Mouse (Mus musculus): ENCODE data around the gene Asmt. TPM values are rescaled to one million over a fixed set of nuclear protein-coding genes. Genes with fewer than 3 reads are reported as not detected.

The Asmt gene
- polyA plus RNA-seq (2014; fragmentation: Nextera tagmentation; extraction: Ambion mirVana): not detected in 2 replicates

DNA sequence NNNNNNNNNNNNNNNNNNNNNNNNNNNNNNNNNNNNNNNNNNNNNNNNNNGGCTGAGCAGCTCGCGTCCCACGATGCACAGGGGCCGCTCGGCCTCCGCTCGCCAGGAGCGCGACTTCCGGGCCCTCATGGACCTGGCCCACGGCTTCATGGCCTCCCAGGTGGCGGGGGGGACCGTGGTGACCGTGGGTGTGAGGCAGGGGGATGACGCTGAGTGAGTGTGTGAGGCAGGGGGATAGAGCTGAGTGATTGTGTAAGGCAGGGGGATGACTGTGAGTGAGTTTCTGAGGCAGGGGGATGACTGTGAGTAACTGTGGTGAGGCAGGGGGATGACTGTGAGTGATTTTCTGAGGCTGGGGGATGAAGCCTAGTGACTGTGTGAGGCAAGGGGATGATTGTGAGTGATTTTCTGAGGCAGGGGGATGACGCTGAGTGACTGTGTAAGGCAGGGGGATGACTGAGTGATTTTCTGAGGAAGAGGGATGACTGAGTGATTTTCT, at the start of gene Asmt:
Gene Asmt (plus strand): TSS at position 51 of the 499 bp plus-strand sequence.
- no peak within 1 kb of the TSS for H3K4me2 ChIP-seq (ENCODE audit: low read length)
- no peaks in the 10 kb centered on the region for H3K27me3 ChIP-seq (ENCODE audit: control insufficient read depth, insufficient read depth, low read length)
- H3K9ac ChIP-seq (ENCODE audit: low read length): no peak within 1 kb of the TSS
- no peaks in the 10 kb centered on the region for H3K36me3 ChIP-seq (ENCODE audit: control insufficient read depth, insufficient read depth, low read length)
- H3K4me3 ChIP-seq (ENCODE audit: control insufficient read depth in 1 of 2, insufficient read depth in 1 of 2, low read depth in 1 of 2, low read length in 2 of 2): no peak within 1 kb of the TSS
- no peaks in the 10 kb centered on the region for H3K4me1 ChIP-seq (ENCODE audit: control insufficient read depth in 2 of 2, insufficient read depth in 2 of 2, low read length in 2 of 2)
- H3K9me3 ChIP-seq (ENCODE audit: control insufficient read depth, low read length): peaks cover 50% of the 10 kb centered on the region
- peak; percentile 53; the same call in 1 of the 2 replicates for ATAC-seq (ENCODE audit: insufficient number of reproducible peaks, insufficient read depth, low FRiP score, low read depth)
- 91% methylated on average over 11 of the region's 16 CpGs for WGBS
- no peak within 1 kb of the TSS for H3K27ac ChIP-seq (replicated peaks in 1 of 2; ENCODE audit: control insufficient read depth in 1 of 2, insufficient read depth in 1 of 2, low read depth in 2 of 2, low read length in 2 of 2)

DNA sequence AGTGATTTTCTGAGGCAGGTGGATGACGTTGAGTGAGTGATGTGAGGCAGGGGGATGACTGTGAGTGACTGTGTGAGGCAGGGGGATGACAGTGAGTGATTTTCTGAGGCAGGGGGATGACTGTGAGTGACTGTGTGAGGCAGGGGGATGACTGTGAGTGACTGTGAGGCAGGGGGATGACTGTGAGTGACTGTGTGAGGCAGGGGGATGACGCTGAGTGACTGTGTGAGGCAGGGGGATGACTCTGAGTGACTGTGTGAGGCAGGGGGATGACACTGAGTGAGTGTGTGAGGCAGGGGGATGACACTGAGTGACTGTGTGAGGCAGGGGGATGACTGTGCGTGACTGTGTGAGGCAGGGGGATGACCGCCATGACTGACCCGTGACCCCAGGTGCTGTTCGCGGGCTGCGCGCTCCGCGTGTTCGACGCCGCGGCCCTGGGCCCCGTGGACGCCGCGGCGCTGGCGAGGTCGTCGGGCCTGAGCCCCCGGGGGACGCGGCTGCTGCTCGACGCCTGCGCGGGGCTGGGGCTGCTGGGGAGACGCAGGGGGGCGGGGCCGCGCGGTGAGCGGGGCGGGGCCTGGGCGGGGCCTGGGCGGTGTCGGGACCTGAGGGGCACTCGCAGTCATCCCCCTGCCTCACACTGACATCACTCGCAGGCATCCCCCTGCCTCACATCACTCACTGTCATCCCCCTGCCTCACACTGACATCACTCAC, 948 bp downstream of the Asmt start:
- H3K4me3 ChIP-seq (ENCODE audit: control insufficient read depth in 1 of 2, insufficient read depth in 1 of 2, low read depth in 1 of 2, low read length in 2 of 2): no peak overlapping the region
- WGBS: 75% methylated on average over 34 of the region's 42 CpGs
- H3K27ac ChIP-seq (replicated peaks in 1 of 2; ENCODE audit: control insufficient read depth in 1 of 2, insufficient read depth in 1 of 2, low read depth in 2 of 2, low read length in 2 of 2): no peak overlapping the region
- H3K4me1 ChIP-seq (ENCODE audit: control insufficient read depth in 2 of 2, insufficient read depth in 2 of 2, low read length in 2 of 2): no peaks in the 10 kb centered on the region
- no peak overlapping the region for H3K9ac ChIP-seq (ENCODE audit: low read length)
- peak; percentile 65; the same call in 1 of the 2 replicates for ATAC-seq (ENCODE audit: insufficient number of reproducible peaks, insufficient read depth, low FRiP score, low read depth)
- H3K9me3 ChIP-seq (ENCODE audit: control insufficient read depth, low read length): peaks cover 52% of the 10 kb centered on the region
- no peaks in the 10 kb centered on the region for H3K36me3 ChIP-seq (ENCODE audit: control insufficient read depth, insufficient read depth, low read length)
- H3K4me2 ChIP-seq (ENCODE audit: low read length): no peak overlapping the region
- H3K27me3 ChIP-seq (ENCODE audit: control insufficient read depth, insufficient read depth, low read length): no peaks in the 10 kb centered on the region

DNA sequence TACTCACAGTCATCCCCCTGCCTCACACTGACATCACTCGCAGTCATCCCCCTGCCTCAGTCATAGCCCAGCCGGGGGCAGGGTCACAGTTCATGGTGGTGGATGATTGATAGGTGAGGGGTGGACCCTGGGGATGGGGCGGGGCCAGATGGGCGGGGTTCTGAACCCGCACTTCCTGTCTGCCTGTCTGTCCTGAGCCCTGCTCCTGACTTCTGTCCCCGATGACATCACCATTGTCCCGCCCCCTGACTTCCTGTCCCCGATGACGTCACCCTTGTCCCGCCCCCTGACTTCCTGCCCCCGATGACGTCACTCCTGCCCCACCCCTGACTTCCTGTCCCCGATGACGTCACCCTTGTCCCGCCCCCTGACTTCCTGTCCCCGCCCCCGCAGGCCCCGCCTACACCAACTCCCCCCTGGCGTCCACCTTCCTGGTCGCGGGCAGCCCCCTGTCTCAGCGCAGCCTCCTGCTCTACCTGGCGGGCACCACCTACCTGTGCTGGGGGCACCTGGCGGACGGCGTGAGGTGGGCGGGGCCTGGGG, 1.9 kb downstream of the Asmt start:
- no peaks in the 10 kb centered on the region for H3K27me3 ChIP-seq (ENCODE audit: control insufficient read depth, insufficient read depth, low read length)
- no peaks in the 10 kb centered on the region for H3K36me3 ChIP-seq (ENCODE audit: control insufficient read depth, insufficient read depth, low read length)
- no peak overlapping the region for H3K27ac ChIP-seq (replicated peaks in 1 of 2; ENCODE audit: control insufficient read depth in 1 of 2, insufficient read depth in 1 of 2, low read depth in 2 of 2, low read length in 2 of 2)
- ATAC-seq (ENCODE audit: insufficient number of reproducible peaks, insufficient read depth, low FRiP score, low read depth): peak; percentile 58; the same call in 1 of the 2 replicates
- H3K4me1 ChIP-seq (ENCODE audit: control insufficient read depth in 2 of 2, insufficient read depth in 2 of 2, low read length in 2 of 2): no peaks in the 10 kb centered on the region
- H3K9ac ChIP-seq (ENCODE audit: low read length): no peak overlapping the region
- H3K4me3 ChIP-seq (ENCODE audit: control insufficient read depth in 1 of 2, insufficient read depth in 1 of 2, low read depth in 1 of 2, low read length in 2 of 2): no peak overlapping the region; a peak in 1 of 4 replicates
- H3K9me3 ChIP-seq (ENCODE audit: control insufficient read depth, low read length): peaks cover 52% of the 10 kb centered on the region
- no peak overlapping the region for H3K4me2 ChIP-seq (ENCODE audit: low read length)
- WGBS: 79% methylated on average over 27 of the region's 27 CpGs

DNA sequence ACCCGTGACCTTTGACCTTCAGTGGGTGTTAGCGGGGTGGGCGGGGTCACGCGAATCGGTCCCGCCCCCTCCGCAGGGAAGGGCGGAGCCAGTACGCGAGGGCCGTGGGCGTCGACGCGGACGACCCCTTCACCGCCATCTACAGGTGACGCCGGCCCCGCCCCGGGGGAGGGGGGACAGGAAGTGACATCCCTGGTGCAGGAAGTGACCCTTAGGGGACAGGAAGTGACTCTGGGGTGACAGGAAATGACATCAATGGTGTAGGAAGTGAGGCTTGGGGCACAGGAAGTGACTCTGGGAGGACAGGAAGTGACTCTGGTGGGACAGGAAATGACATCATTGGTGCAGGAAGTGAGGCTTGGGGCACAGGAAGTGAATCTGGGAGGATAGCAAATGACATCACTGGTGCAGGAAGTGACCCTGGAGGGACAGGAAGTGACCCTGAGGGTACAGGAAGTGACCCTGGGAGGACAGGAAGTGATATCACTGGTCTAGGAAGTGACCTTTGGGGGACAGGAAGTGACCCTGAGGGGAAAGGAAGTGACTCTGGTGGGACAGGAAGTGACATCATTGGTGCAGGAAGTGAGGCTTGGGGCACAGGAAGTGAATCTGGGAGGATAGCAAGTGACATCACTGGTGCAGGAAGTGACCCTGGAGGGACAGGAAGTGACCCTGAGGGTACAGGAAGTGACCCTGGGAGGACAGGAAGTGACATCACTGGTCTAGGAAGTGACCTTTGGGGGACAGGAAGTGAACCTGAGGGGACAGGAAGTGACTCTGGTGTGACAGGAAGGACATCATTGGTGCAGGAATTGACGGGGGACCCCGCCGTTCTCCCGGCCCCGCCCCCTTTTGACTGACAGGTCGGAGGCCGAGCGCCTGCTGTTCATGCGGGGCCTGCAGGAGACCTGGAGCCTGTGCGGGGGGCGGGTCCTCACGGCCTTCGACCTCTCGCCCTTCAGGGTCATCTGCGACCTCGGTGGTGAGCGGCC, 2.7 kb downstream of the Asmt start:
- 84% methylated on average over 39 of the region's 39 CpGs for WGBS
- 0 out of 2 replicates have a peak, but pooled peaks have one; percentile 27 for ATAC-seq (ENCODE audit: insufficient number of reproducible peaks, insufficient read depth, low FRiP score, low read depth)
- Histone ChIP-seq H3K27me3 (ENCODE audit: control insufficient read depth, insufficient read depth, low read length) (no peaks in the 10 kb centered on the region), H3K27ac (replicated peaks in 1 of 2; ENCODE audit: control insufficient read depth in 1 of 2, insufficient read depth in 1 of 2, low read depth in 2 of 2, low read length in 2 of 2) (no peak overlapping the region), H3K9ac (ENCODE audit: low read length) (no peak overlapping the region), H3K4me3 (ENCODE audit: control insufficient read depth in 1 of 2, insufficient read depth in 1 of 2, low read depth in 1 of 2, low read length in 2 of 2) (no peak overlapping the region; a peak in 1 of 4 replicates), H3K36me3 (ENCODE audit: control insufficient read depth, insufficient read depth, low read length) (no peaks in the 10 kb centered on the region), H3K9me3 (ENCODE audit: control insufficient read depth, low read length) (peaks cover 52% of the 10 kb centered on the region), H3K4me2 (ENCODE audit: low read length) (no peak overlapping the region), H3K4me1 (ENCODE audit: control insufficient read depth in 2 of 2, insufficient read depth in 2 of 2, low read length in 2 of 2) (no peaks in the 10 kb centered on the region)

DNA sequence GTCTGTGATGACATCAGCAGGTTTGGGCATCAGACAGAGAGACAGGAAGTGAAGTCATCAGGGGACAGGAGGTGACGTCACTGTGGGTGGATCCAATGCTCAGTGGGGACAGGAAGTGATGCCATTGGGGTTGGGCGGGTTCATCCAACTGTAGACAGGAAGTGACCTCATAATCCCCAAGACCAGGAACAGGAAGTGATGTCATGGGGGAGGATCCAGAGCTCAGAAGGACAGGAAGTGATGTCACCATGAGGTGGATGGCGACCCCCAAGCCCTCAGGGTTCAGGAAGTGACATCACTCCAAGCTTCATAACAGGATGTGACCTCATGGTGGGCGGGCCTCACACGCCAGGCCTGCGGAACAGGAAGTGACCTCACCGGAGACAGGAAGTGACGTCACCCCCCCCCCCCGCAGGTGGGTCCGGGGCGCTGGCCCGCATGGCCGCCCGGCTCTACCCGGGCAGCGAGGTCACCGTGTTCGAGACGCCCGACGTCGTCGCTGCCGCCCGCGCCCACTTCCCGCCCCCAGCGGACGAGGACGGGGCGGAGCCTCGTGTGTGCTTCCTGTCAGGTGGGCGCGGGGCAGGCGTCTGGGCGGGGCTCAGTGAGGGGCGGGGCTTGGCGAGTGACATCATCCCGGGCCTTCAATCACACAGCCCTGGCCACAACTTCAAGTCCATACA, 3.6 kb downstream of the Asmt start:
- Histone ChIP-seq H3K4me2 (ENCODE audit: low read length) (no peak overlapping the region), H3K36me3 (ENCODE audit: control insufficient read depth, insufficient read depth, low read length) (no peaks in the 10 kb centered on the region), H3K27ac (replicated peaks in 1 of 2; ENCODE audit: control insufficient read depth in 1 of 2, insufficient read depth in 1 of 2, low read depth in 2 of 2, low read length in 2 of 2) (no peak overlapping the region), H3K4me1 (ENCODE audit: control insufficient read depth in 2 of 2, insufficient read depth in 2 of 2, low read length in 2 of 2) (no peaks in the 10 kb centered on the region), H3K4me3 (ENCODE audit: control insufficient read depth in 1 of 2, insufficient read depth in 1 of 2, low read depth in 1 of 2, low read length in 2 of 2) (no peak overlapping the region), H3K27me3 (ENCODE audit: control insufficient read depth, insufficient read depth, low read length) (no peaks in the 10 kb centered on the region), H3K9me3 (ENCODE audit: control insufficient read depth, low read length) (peaks cover 52% of the 10 kb centered on the region), H3K9ac (ENCODE audit: low read length) (no peak overlapping the region)
- 95% methylated on average over 34 of the region's 39 CpGs for WGBS
- peak; percentile 32 for ATAC-seq (ENCODE audit: insufficient number of reproducible peaks, insufficient read depth, low FRiP score, low read depth)

DNA sequence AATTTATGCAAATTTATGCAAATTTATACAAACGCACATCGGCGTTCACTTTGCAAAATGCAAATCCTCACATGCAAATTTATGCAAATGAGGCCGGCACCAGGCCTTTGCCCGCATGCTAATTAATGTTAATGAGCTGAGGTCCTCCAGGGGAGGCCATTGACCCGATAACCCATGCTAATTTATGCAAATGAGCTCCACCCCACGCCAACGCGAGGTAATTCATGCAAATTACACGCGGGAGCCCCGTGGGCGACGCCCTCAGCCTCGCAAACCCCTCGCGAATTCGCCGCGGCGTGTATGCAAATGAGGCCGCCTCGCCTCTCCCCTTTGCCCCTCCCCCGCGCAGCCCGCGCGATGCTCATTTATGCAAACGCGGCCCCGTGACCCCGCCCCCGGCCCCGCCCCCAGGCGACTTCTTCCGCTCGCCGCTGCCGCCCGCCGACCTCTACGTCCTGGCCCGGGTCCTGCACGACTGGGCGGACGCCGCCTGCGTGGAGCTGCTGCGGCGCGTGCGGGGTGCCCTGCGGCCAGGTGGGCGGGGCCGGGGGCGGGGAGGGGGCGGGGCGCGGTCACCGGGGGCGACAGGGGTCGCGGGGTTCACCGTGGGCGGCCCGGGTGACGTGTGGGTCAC, 4.3 kb downstream of the Asmt start:
- H3K9ac ChIP-seq (ENCODE audit: low read length): no peak overlapping the region
- no peak for ATAC-seq (ENCODE audit: insufficient number of reproducible peaks, insufficient read depth, low FRiP score, low read depth)
- no peaks in the 10 kb centered on the region for H3K36me3 ChIP-seq (ENCODE audit: control insufficient read depth, insufficient read depth, low read length)
- peaks cover 52% of the 10 kb centered on the region for H3K9me3 ChIP-seq (ENCODE audit: control insufficient read depth, low read length)
- H3K4me1 ChIP-seq (ENCODE audit: control insufficient read depth in 2 of 2, insufficient read depth in 2 of 2, low read length in 2 of 2): no peaks in the 10 kb centered on the region
- no peak overlapping the region for H3K4me3 ChIP-seq (ENCODE audit: control insufficient read depth in 1 of 2, insufficient read depth in 1 of 2, low read depth in 1 of 2, low read length in 2 of 2)
- 90% methylated on average over 67 of the region's 67 CpGs for WGBS
- H3K27ac ChIP-seq (replicated peaks in 1 of 2; ENCODE audit: control insufficient read depth in 1 of 2, insufficient read depth in 1 of 2, low read depth in 2 of 2, low read length in 2 of 2): no peak overlapping the region
- no peaks in the 10 kb centered on the region for H3K27me3 ChIP-seq (ENCODE audit: control insufficient read depth, insufficient read depth, low read length)
- H3K4me2 ChIP-seq (ENCODE audit: low read length): no peak overlapping the region
